Mouse (Mus musculus) lung, adult 2 months (tissue): ENCODE data around the gene Bola3. TPM values are rescaled to one million over a fixed set of nuclear protein-coding genes. Genes with fewer than 3 reads are reported as not detected.

Source experiments
- DNase-seq: peaks from one replicate; pipeline ENCODE4 v3.0.0; 2022
- H3K4me1 ChIP-seq: fragments of 200-500 bp; 2 replicates; pipeline ENCODE4 v1.6.1; 2011; ENCODE audit warnings: low read length; ENCODE audit not compliant: control insufficient read depth, insufficient read depth
- H3K4me3 ChIP-seq: fragments of 200-500 bp; replicated peaks from 2 replicates; pipeline ENCODE3; 2011; ENCODE audit warnings: low read depth, mild to moderate bottlenecking, control low read depth, low read length; ENCODE audit errors: extremely low read depth
- CTCF ChIP-seq: fragments of 200-500 bp; IDR thresholded peaks from 2 replicates; pipeline ENCODE4 v1.5.1; 2011; ENCODE audit warnings: mild to moderate bottlenecking, low read length, control low read depth; ENCODE audit not compliant: insufficient read depth
- POLR2A ChIP-seq: fragments of 200-500 bp; IDR thresholded peaks from 2 replicates; pipeline ENCODE4 v1.6.1; 2011; ENCODE audit warnings: low read depth, mild to moderate bottlenecking, control low read depth, low read length, borderline replicate concordance; ENCODE audit errors: extremely low read depth
- WGBS: fragments of 180-500 bp; shearing (Covaris S2); methylation state at CpG from one replicate; pipeline ENCODE4 v1.1.7; 2018; 5-methylcytosine and 5-hydroxymethylcytosine counted together
- polyA plus RNA-seq: library from polyadenylated mRNA; depleted of rRNA; stranded (reverse); fragments of >200 nt; gene quantifications from 2 replicates; pipeline ENCODE4 v1.2.3, GENCODE M21; 2012

Bola3 gene
- polyA plus RNA-seq, 1 experiment, result 12.5 TPM

- DNase-seq, result no peak
- Histone ChIP-seq H3K4me3 (no peak overlapping the region), H3K4me1 (no peaks in the 10 kb centered on the region)
- no peak for TF ChIP-seq CTCF
- no peak for TF ChIP-seq POLR2A
- 90% methylated on average over 10 of the region's 10 CpGs for WGBS
Observed at GRCm38 (mm10) chr6:83357436-83357835, 8.5 kb downstream of the Bola3 start.

- TF ChIP-seq CTCF (no peak), POLR2A (no peak)
- no peaks in the 10 kb centered on the region for H3K4me1 ChIP-seq
- DNase-seq, result no peak
- no peak overlapping the region for H3K4me3 ChIP-seq
- 85% methylated on average over 11 of the region's 11 CpGs for WGBS
Observed at GRCm38 (mm10) chr6:83361523-83362248, 12.7 kb downstream of the Bola3 start.

DNA sequence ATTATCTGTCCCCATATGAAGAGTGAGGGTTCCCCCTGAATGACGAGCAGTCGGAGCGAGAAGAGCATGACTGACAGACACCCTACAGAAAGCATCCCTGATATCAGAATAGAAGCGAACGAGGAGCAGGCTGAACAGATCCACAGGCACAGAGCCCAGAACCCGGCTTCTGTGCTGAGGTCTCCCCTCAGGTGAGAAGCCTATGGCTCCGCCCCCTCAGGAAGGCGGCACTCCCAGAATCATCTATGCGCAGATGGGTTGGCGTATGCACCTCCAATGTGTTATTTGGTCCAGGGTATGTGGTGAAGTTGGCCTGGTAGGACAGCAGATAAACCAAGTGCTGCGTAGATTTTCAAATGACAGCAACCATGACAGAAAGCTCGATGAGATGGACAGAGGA, 14.1 kb downstream of the Bola3 start:
- 87% methylated on average over 12 of the region's 12 CpGs for WGBS
- TF ChIP-seq CTCF, result no peak
- Histone ChIP-seq H3K4me1 (no peaks in the 10 kb centered on the region), H3K4me3 (no peak overlapping the region)
- no peak for DNase-seq

DNA sequence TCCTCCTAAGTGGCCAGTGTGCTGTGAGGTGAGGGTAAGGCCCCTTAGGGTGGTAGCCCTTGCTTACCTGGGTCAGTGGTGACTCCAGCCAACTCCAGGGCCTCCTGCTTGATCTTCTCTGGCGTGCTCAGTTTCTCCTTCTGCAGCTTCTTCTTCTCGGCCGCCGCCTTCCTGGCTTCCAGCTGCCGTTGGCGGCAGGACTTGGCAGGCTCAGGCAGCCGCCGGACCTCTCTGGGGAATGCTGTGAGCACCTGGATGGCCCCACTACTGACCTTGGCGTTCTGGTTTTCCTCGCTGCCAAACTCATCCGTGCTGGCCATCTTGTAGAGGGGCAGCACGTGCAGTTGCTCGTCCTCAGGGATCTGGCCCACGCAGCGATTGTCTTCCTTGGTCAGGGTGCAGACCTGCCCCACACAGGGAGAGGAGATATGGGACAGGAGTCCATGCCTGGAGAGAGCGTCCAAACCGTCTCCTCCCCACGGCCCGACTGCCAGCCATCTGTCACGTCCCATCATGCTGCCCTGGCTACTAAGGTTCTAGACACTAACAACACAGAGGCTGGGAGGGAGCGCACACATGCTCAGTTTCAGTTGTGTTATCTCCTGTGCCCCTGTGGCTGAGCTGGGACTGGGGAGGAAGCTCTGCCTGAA, 21.5 kb downstream of the Bola3 start:
- DNase-seq, result no peak
- no peak for TF ChIP-seq CTCF
- Histone ChIP-seq H3K4me1 (no peaks in the 10 kb centered on the region), H3K4me3 (no peak overlapping the region)
- WGBS, result 85% methylated on average over 21 of the region's 21 CpGs

- TF ChIP-seq POLR2A, result no peak
- no peak for TF ChIP-seq CTCF
- Histone ChIP-seq H3K4me3 (no peak overlapping the region), H3K4me1 (no peaks in the 10 kb centered on the region)
- 85% methylated on average over 3 of the region's 3 CpGs for WGBS
- DNase-seq, result no peak
Observed at GRCm38 (mm10) chr6:83371350-83371749, 22.4 kb downstream of the Bola3 start.

GRCm38 (mm10) chr6:83373704-83374300, 24.9 kb downstream of the Bola3 start:
- Histone ChIP-seq H3K4me1 (no peaks in the 10 kb centered on the region), H3K4me3 (no peak overlapping the region)
- TF ChIP-seq CTCF (no peak), POLR2A (no peak)
- WGBS, result 64% methylated on average over 9 of the region's 9 CpGs
- DNase-seq, result no peak

DNA sequence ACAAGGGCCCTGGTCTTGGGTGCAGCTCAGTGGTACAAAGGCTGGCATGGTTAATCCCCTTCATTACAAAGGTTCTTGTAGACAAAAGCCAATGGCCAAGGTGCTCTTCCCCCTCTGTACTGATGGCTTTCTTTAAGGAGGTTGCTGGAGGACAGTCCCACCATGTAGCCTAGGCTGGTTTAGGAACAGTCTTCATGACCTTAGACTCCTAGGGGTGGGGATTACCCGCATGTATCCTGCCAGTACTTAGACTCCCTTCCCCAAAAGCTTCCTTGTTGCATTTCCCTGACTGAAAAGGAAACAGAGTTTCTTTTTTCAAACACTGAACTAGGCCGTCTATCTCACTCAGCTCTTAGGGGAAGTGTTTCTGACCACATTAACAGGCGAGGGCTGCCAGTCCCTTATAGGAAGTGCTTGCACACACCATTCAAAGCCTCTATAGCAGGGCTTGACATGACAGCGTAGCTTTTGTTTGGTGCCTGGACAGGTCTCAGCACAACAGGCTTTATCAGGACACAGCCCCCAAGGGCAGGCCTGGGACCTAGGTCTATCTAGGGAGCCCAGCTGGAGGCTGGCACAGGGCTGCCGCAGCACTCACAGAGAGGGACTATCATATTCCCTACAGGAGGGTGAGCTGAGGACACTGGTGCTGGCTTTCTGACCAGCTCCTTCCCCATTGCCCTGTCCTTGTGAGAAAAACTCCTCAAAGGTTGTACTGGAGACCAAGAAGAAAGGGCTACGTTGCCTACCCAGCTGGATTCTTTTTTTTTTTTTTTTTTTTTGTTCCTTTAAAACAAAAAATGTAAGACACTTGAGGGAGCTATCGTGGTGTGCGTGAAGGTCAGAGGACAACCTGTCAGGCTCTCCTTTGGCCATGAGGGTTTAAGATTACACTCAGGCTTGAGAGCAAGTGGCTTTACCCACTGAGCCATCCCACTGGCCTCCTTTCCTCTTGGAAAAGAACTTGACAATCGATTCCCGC, 32.9 kb downstream of the Bola3 start:
- no peaks in the 10 kb centered on the region for H3K4me1 ChIP-seq
- TF ChIP-seq POLR2A (no peak), CTCF (no peak)
- DNase-seq, result no peak
- 54% methylated on average over 10 of the region's 10 CpGs for WGBS
- H3K4me3 ChIP-seq, result no peak overlapping the region

DNA sequence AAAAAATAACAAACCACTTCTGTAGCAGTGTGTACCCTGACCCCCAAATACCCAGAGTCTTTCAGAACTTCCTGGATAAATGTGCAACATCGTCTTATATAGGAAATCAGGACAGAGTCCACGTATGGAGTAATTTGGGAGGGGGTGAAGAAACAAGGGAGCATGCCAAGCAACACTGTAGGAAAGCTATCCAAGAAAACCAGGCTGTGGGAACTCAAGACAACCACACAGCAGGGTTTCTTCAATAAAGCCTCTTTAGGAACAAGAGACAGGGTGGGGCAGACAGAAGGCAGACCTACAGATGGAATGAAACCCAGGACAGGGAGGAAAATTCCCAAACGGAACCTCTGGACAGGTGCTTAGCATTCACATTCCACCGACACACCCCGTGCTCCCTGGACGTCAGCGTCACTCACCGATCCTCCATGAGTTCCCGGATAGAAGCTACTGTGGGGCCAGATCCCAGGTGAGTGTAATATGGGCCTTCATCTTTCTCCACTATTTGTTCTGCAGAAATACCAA, 36.7 kb downstream of the Bola3 start:
- 73% methylated on average over 9 of the region's 9 CpGs for WGBS
- DNase-seq, result no peak
- H3K4me1 ChIP-seq, result no peaks in the 10 kb centered on the region; the same call in 1 of the 2 replicates
- H3K4me3 ChIP-seq, result no peak overlapping the region
- TF ChIP-seq POLR2A (no peak), CTCF (no peak)
